Mouse (Mus musculus): Measurements from ENCODE around the gene Plekha5. TPM values are rescaled to one million over a fixed set of nuclear protein-coding genes. Genes with fewer than 3 reads are reported as not detected.

Plekha5 gene
- polyA plus RNA-seq, 1 experiment from 2014 or later: 28.6 TPM

GRCm38 (mm10) chr6:140478943-140479342 is 55.1 kb downstream of the Plekha5 start:
- Histone ChIP-seq H3K27me3 (replicated peaks; ENCODE audit: control insufficient read depth, insufficient read depth, low read length) (no peaks in the 10 kb centered on the region), H3K27ac (ENCODE audit: low read depth, low read length) (no peak overlapping the region), H3K9ac (ENCODE audit: low read depth, low read length) (no peak overlapping the region), H3K9me3 (ENCODE audit: control insufficient read depth, low read length) (no peaks in the 10 kb centered on the region), H3K4me3 (ENCODE audit: low read depth, low read length) (no peak overlapping the region), H3K36me3 (ENCODE audit: control insufficient read depth, insufficient read depth, low read length) (no peaks in the 10 kb centered on the region), H3K4me1 (replicated peaks; ENCODE audit: control insufficient read depth, insufficient read depth, low read length) (no peaks in the 10 kb centered on the region), H3K4me2 (no peak overlapping the region)
- ATAC-seq (replicated peaks; ENCODE audit: low FRiP score) (no peak), DNase-seq (ENCODE audit: low spot score) (no peak)
- WGBS: 91% methylated on average over 5 of the region's 5 CpGs

- Histone ChIP-seq H3K4me3 (ENCODE audit: low read depth, low read length) (no peak overlapping the region), H3K9me3 (ENCODE audit: control insufficient read depth, low read length) (no peaks in the 10 kb centered on the region), H3K36me3 (ENCODE audit: control insufficient read depth, insufficient read depth, low read length) (no peaks in the 10 kb centered on the region), H3K4me2 (no peak overlapping the region), H3K4me1 (replicated peaks; ENCODE audit: control insufficient read depth, insufficient read depth, low read length) (no peaks in the 10 kb centered on the region), H3K9ac (ENCODE audit: low read depth, low read length) (no peak overlapping the region), H3K27me3 (replicated peaks; ENCODE audit: control insufficient read depth, insufficient read depth, low read length) (no peaks in the 10 kb centered on the region), H3K27ac (ENCODE audit: low read depth, low read length) (no peak overlapping the region)
- DNase-seq (ENCODE audit: low spot score): no peak
- WGBS: 83% methylated on average over 10 of the region's 10 CpGs
- no peak for ATAC-seq (replicated peaks; ENCODE audit: low FRiP score)
These were observed 56.7 kb downstream of the Plekha5 start for GRCm38 (mm10) chr6:140480425-140481081.

- no peak for ATAC-seq (replicated peaks; ENCODE audit: low FRiP score)
These were observed 58.0 kb downstream of the Plekha5 start for GRCm38 (mm10) chr6:140481701-140482460.

GRCm38 (mm10) chr6:140484170-140484569 is 60.3 kb downstream of the Plekha5 start:
- Histone ChIP-seq H3K4me1 (replicated peaks; ENCODE audit: control insufficient read depth, insufficient read depth, low read length) (no peaks in the 10 kb centered on the region), H3K9me3 (ENCODE audit: control insufficient read depth, low read length) (no peaks in the 10 kb centered on the region), H3K9ac (ENCODE audit: low read depth, low read length) (no peak overlapping the region), H3K27me3 (replicated peaks; ENCODE audit: control insufficient read depth, insufficient read depth, low read length) (no peaks in the 10 kb centered on the region), H3K4me3 (ENCODE audit: low read depth, low read length) (no peak overlapping the region), H3K36me3 (ENCODE audit: control insufficient read depth, insufficient read depth, low read length) (no peaks in the 10 kb centered on the region), H3K27ac (ENCODE audit: low read depth, low read length) (no peak overlapping the region), H3K4me2 (no peak overlapping the region)
- ATAC-seq (replicated peaks; ENCODE audit: low FRiP score): no peak
- DNase-seq (ENCODE audit: low spot score): no peak
- 90% methylated on average over 9 of the region's 9 CpGs for WGBS

More at GRCm38 (mm10) chr6:140481701-140482460, 58.0 kb downstream of the Plekha5 start:
- WGBS: 62% methylated on average over 7 of the region's 7 CpGs
- Histone ChIP-seq H3K9ac (ENCODE audit: low read depth, low read length) (no peak overlapping the region), H3K36me3 (ENCODE audit: control insufficient read depth, insufficient read depth, low read length) (no peaks in the 10 kb centered on the region), H3K27ac (ENCODE audit: low read depth, low read length) (no peak overlapping the region), H3K4me3 (ENCODE audit: low read depth, low read length) (no peak overlapping the region), H3K9me3 (ENCODE audit: control insufficient read depth, low read length) (no peaks in the 10 kb centered on the region), H3K27me3 (replicated peaks; ENCODE audit: control insufficient read depth, insufficient read depth, low read length) (no peaks in the 10 kb centered on the region), H3K4me2 (no peak overlapping the region), H3K4me1 (replicated peaks; ENCODE audit: control insufficient read depth, insufficient read depth, low read length) (no peaks in the 10 kb centered on the region)
- no peak for DNase-seq (ENCODE audit: low spot score)

DNA sequence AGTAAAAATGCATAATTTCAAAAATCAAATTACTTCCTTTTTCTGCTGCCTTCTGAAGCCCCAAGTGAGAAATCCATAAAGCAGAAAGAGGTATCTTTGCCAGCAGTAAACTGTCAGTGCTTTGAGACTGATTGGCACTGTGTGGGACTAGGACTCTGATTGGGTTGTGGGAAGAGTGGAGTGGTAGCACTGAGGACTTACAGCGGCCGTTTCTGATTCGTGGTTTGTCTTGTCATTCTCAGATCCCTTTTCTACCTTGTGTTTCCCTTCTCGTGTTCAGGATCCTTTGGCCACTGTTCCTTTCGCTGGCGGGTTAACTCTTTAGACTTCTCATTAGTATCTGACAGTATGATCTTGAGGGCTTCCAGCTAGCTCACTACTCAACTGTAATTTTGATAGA is 61.8 kb downstream of the Plekha5 start:
- ATAC-seq (replicated peaks; ENCODE audit: low FRiP score): no peak
- Histone ChIP-seq H3K27ac (ENCODE audit: low read depth, low read length) (no peak overlapping the region), H3K4me3 (ENCODE audit: low read depth, low read length) (no peak overlapping the region), H3K9ac (ENCODE audit: low read depth, low read length) (no peak overlapping the region), H3K27me3 (replicated peaks; ENCODE audit: control insufficient read depth, insufficient read depth, low read length) (no peaks in the 10 kb centered on the region), H3K4me2 (no peak overlapping the region), H3K36me3 (ENCODE audit: control insufficient read depth, insufficient read depth, low read length) (no peaks in the 10 kb centered on the region), H3K9me3 (ENCODE audit: control insufficient read depth, low read length) (no peaks in the 10 kb centered on the region), H3K4me1 (replicated peaks; ENCODE audit: control insufficient read depth, insufficient read depth, low read length) (peaks cover 2% of the 10 kb centered on the region; the same call in 1 of the 2 replicates)
- DNase-seq (ENCODE audit: low spot score): no peak
- WGBS: 62% methylated on average over 6 of the region's 6 CpGs

DNA sequence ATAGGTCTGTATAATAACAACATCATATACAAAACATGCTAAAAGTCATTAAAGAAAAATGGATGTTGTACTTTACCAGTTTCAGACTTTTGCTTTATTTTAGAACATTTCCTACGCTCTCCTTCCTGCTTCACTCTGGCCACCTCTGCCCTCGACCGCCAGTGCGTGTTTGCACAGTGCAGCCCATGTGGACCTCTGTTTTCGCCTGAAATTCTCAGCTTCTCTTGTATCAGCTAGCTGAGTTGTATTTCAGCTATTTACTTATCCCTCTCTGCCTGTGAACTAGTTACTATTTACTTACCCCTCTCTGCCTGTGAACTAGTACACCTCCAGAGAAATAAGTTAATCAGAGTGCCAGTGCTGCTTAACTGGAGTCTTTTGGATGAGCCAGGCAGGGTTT is 62.8 kb downstream of the Plekha5 start:
- H3K27ac ChIP-seq (ENCODE audit: low read depth, low read length): peak overlapping the region; percentile 8; the same call in 1 of the 2 replicates
- no peaks in the 10 kb centered on the region for H3K27me3 ChIP-seq (replicated peaks; ENCODE audit: control insufficient read depth, insufficient read depth, low read length)
- ATAC-seq (replicated peaks; ENCODE audit: low FRiP score) (no peak), DNase-seq (ENCODE audit: low spot score) (no peak)
- H3K9me3 ChIP-seq (ENCODE audit: control insufficient read depth, low read length): no peaks in the 10 kb centered on the region
- no peak overlapping the region for H3K9ac ChIP-seq (ENCODE audit: low read depth, low read length)
- H3K36me3 ChIP-seq (ENCODE audit: control insufficient read depth, insufficient read depth, low read length): no peaks in the 10 kb centered on the region
- H3K4me2 ChIP-seq: no peak overlapping the region
- 78% methylated on average over 5 of the region's 5 CpGs for WGBS
- no peak overlapping the region for H3K4me3 ChIP-seq (ENCODE audit: low read depth, low read length)
- H3K4me1 ChIP-seq (replicated peaks; ENCODE audit: control insufficient read depth, insufficient read depth, low read length): peaks cover 2% of the 10 kb centered on the region; the same call in 1 of the 2 replicates

DNA sequence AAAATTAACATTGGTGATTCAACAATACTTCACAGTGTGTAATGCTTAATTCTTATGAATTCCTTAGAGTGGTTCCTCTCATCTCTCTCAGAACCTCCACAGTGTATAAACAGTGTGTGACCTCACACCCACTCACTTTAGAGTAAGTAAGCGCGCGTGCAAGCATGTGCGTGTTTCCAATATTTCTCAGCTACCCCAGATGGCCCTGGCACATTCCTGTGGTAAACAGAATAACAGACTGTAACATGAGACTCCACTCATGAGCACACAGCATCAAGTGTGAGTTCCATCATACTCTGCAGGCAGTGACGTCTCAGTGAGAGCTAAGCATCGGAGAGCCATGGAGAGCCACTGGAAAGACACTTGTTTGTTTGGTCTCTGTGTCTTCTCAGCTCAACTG is 63.6 kb downstream of the Plekha5 start:
- Histone ChIP-seq H3K9ac (ENCODE audit: low read depth, low read length) (no peak overlapping the region), H3K27me3 (replicated peaks; ENCODE audit: control insufficient read depth, insufficient read depth, low read length) (no peaks in the 10 kb centered on the region), H3K4me1 (replicated peaks; ENCODE audit: control insufficient read depth, insufficient read depth, low read length) (peaks cover 2% of the 10 kb centered on the region; the same call in 1 of the 2 replicates), H3K36me3 (ENCODE audit: control insufficient read depth, insufficient read depth, low read length) (no peaks in the 10 kb centered on the region), H3K9me3 (ENCODE audit: control insufficient read depth, low read length) (no peaks in the 10 kb centered on the region), H3K4me3 (ENCODE audit: low read depth, low read length) (no peak overlapping the region), H3K27ac (ENCODE audit: low read depth, low read length) (no peak overlapping the region), H3K4me2 (no peak overlapping the region)
- 85% methylated on average over 6 of the region's 6 CpGs for WGBS
- ATAC-seq (replicated peaks; ENCODE audit: low FRiP score) (no peak), DNase-seq (ENCODE audit: low spot score) (no peak)

DNA sequence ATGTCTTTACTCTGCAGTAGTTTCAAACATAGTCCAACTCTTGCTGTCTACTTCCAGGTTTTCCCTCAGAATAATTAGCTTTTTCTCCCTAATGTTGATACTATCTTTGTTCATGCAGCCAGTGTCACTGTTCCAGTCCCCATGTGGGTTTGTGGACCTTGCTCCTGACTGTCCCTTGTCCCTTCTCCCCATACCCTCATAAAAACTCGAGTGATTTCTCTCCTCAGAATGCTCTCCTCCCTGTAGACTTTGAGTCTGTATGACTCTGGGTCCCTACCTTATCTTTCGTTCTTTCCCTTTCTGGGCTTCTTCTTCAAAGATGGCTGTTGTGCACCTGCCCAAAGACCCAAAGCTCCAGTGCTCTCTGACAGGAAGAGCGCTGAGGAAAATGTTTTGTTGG is 64.8 kb downstream of the Plekha5 start:
- Histone ChIP-seq H3K4me2 (no peak overlapping the region), H3K9ac (ENCODE audit: low read depth, low read length) (no peak overlapping the region), H3K4me1 (replicated peaks; ENCODE audit: control insufficient read depth, insufficient read depth, low read length) (peaks cover 2% of the 10 kb centered on the region; the same call in 1 of the 2 replicates), H3K27me3 (replicated peaks; ENCODE audit: control insufficient read depth, insufficient read depth, low read length) (no peaks in the 10 kb centered on the region), H3K36me3 (ENCODE audit: control insufficient read depth, insufficient read depth, low read length) (no peaks in the 10 kb centered on the region), H3K9me3 (ENCODE audit: control insufficient read depth, low read length) (no peaks in the 10 kb centered on the region), H3K27ac (ENCODE audit: low read depth, low read length) (no peak overlapping the region), H3K4me3 (ENCODE audit: low read depth, low read length) (no peak overlapping the region)
- ATAC-seq (replicated peaks; ENCODE audit: low FRiP score): no peak
- DNase-seq (ENCODE audit: low spot score): no peak
- 83% methylated on average over 3 of the region's 3 CpGs for WGBS

GRCm38 (mm10) chr6:140489570-140489969 is 65.7 kb downstream of the Plekha5 start:
- H3K4me2 ChIP-seq: no peak overlapping the region
- no peaks in the 10 kb centered on the region for H3K9me3 ChIP-seq (ENCODE audit: control insufficient read depth, low read length)
- H3K4me3 ChIP-seq (ENCODE audit: low read depth, low read length): no peak overlapping the region
- DNase-seq (ENCODE audit: low spot score) (no peak), ATAC-seq (replicated peaks; ENCODE audit: low FRiP score) (no peak)
- no peaks in the 10 kb centered on the region for H3K27me3 ChIP-seq (replicated peaks; ENCODE audit: control insufficient read depth, insufficient read depth, low read length)
- H3K9ac ChIP-seq (ENCODE audit: low read depth, low read length): no peak overlapping the region
- no peak overlapping the region for H3K27ac ChIP-seq (ENCODE audit: low read depth, low read length)
- H3K36me3 ChIP-seq (ENCODE audit: control insufficient read depth, insufficient read depth, low read length): no peaks in the 10 kb centered on the region
- H3K4me1 ChIP-seq (replicated peaks; ENCODE audit: control insufficient read depth, insufficient read depth, low read length): peaks cover 2% of the 10 kb centered on the region; the same call in 1 of the 2 replicates

Measured in liver, embryonic 11.5 days (tissue).